ENCODE assay signal across 8 mouse cellular contexts in genomic region chr17:34029890-34030595, GRCm38 (mm10). TPM values are rescaled to one million over a fixed set of nuclear protein-coding genes. Genes with fewer than 3 reads are reported as not detected.
DNase-seq lines count a peak whose midpoint lies in the region; ATAC-seq and TF ChIP-seq lines count a peak whose summit lies in the region.

No protein-coding gene starts in this region.

- ATAC-seq in embryonic facial prominence, embryonic 15.5 days (ENCODE audit: insufficient number of reproducible peaks, low FRiP score, low TSS enrichment, low read depth) = no peak
- no peak for ATAC-seq in neural tube, embryonic 15.5 days (ENCODE audit: low FRiP score)

- peaks cover 23 to 42% of the 10 kb centered on the region in 2 experiments for H3K36me3 ChIP-seq in CH12.LX (replicated peaks in 1 of 2; ENCODE audit: control insufficient read depth in 1 of 2, insufficient read depth in 1 of 2, low read length in 1 of 2)
- peaks cover 29% of the 10 kb centered on the region for H3K36me3 ChIP-seq in embryonic facial prominence, embryonic 15.5 days
- peaks cover 22% of the 10 kb centered on the region for H3K36me3 ChIP-seq in neural tube, embryonic 15.5 days

- peaks cover 32% of the 10 kb centered on the region for H3K79me2 ChIP-seq in CH12.LX (replicated peaks; ENCODE audit: control insufficient read depth, extremely low read depth, insufficient read depth, poor library complexity, severe bottlenecking)

- H3K4me1 ChIP-seq in CH12.LX (ENCODE audit: control insufficient read depth in 1 of 2, insufficient read depth in 2 of 2) = peaks cover 35 to 68% of the 10 kb centered on the region in 2 experiments
- peaks cover 75% of the 10 kb centered on the region for H3K4me1 ChIP-seq in embryonic facial prominence, embryonic 15.5 days
- peaks cover 77% of the 10 kb centered on the region for H3K4me1 ChIP-seq in neural tube, embryonic 15.5 days

- no peak for DNase-seq in gastrocnemius, adult 2 months
- no peak for DNase-seq in gastrocnemius, postnatal 4 days (ENCODE audit: low spot score in 2 of 2)
- no peak for DNase-seq in CH12.LX (ENCODE audit: extremely low read depth)
- peak; percentile 10 for DNase-seq in kidney, postnatal 10 days
- DNase-seq in layer of hippocampus, adult 9-11 months = no peak
- DNase-seq in gastrocnemius, postnatal 36 days = no peak

- H3K4me2 ChIP-seq in CH12.LX (ENCODE audit: insufficient read depth, low read depth, poor library complexity, severe bottlenecking) = peak overlapping the region; percentile 73
- H3K4me2 ChIP-seq in embryonic facial prominence, embryonic 15.5 days (replicated peaks) = peak overlapping the region; percentile 94
- peak overlapping the region; percentile 98 for H3K4me2 ChIP-seq in neural tube, embryonic 15.5 days

- peak overlapping the region; percentile 78 for H3K4me3 ChIP-seq in gastrocnemius, adult 2 months
- peak overlapping the region; percentile 90 to 97 (median 94) for H3K4me3 ChIP-seq in CH12.LX (replicated peaks in 1 of 3; ENCODE audit: low read depth in 2 of 3, low read length in 2 of 3, poor library complexity in 1 of 3)
- peak overlapping the region; percentile 72 for H3K4me3 ChIP-seq in embryonic facial prominence, embryonic 15.5 days (replicated peaks)
- H3K4me3 ChIP-seq in neural tube, embryonic 15.5 days (replicated peaks) = peak overlapping the region; percentile 85

- no peak for TF ChIP-seq RAD21 in CH12.LX (IDR thresholded peaks at IDR 0.05; ENCODE audit: low read depth, low read length)

- TF ChIP-seq CTCF in gastrocnemius, adult 2 months (IDR thresholded peaks at IDR 0.05) = no peak
- no peak for TF ChIP-seq CTCF in CH12.LX (conservative IDR thresholded peaks at IDR 0.05 in 1 of 2, IDR thresholded peaks at IDR 0.05 in 1 of 2; ENCODE audit: low read depth in 2 of 2, low read length in 2 of 2)

- TF ChIP-seq POLR2A in CH12.LX (IDR thresholded peaks at IDR 0.05; ENCODE audit: low read depth, low read length) = no peak

- intact Hi-C loops in gastrocnemius, adult 2 months (cut with DNase I) = loop anchor here (5.0 kb wide), 1 partner anchor 92 kb away; the partner anchor contains the start of gene Brd2
- intact Hi-C loops in gastrocnemius, postnatal 36 days (cut with DNase I) = no loop called here

- H3K9me3 ChIP-seq in CH12.LX (replicated peaks; ENCODE audit: low read length) = no peaks in the 10 kb centered on the region
- H3K9me3 ChIP-seq in embryonic facial prominence, embryonic 15.5 days (replicated peaks) = no peaks in the 10 kb centered on the region
- no peaks in the 10 kb centered on the region for H3K9me3 ChIP-seq in neural tube, embryonic 15.5 days (replicated peaks)

- no peaks in the 10 kb centered on the region for H3K27me3 ChIP-seq in CH12.LX (replicated peaks)
- H3K27me3 ChIP-seq in embryonic facial prominence, embryonic 15.5 days = no peaks in the 10 kb centered on the region
- no peaks in the 10 kb centered on the region for H3K27me3 ChIP-seq in neural tube, embryonic 15.5 days (replicated peaks)

- TF ChIP-seq EP300 in CH12.LX (IDR thresholded peaks at IDR 0.05; ENCODE audit: low read length) = no peak

- peak overlapping the region; percentile 100 for H3K27ac ChIP-seq in gastrocnemius, adult 2 months
- no peak overlapping the region for H3K27ac ChIP-seq in CH12.LX (ENCODE audit: insufficient read depth, low read depth)
- 0 out of 2 replicates have a peak overlapping the region, but pooled peaks have one; percentile 98 for H3K27ac ChIP-seq in embryonic facial prominence, embryonic 15.5 days (replicated peaks)
- peak overlapping the region; percentile 100 for H3K27ac ChIP-seq in neural tube, embryonic 15.5 days (replicated peaks)

- H3K9ac ChIP-seq in CH12.LX (ENCODE audit: insufficient read depth, low read depth) = peak overlapping the region; percentile 93
- peak overlapping the region; percentile 97 for H3K9ac ChIP-seq in embryonic facial prominence, embryonic 15.5 days
- peak overlapping the region; percentile 93 for H3K9ac ChIP-seq in neural tube, embryonic 15.5 days (replicated peaks)

- dilution Hi-C loops in CH12.LX (cut with MboI; ENCODE audit: extremely low pct_ligation_motif_present, extremely low pct_unique_long_range_greater_than_20kb, low sequenced_read_pairs) = no loop called here

- WGBS in embryonic facial prominence, embryonic 15.5 days = 69% methylated on average over 21 of the region's 21 CpGs
- 72% methylated on average over 21 of the region's 21 CpGs for WGBS in neural tube, embryonic 15.5 days

- in situ Hi-C loops in CH12.LX (cut with MboI; ENCODE audit: low pct_ligation_motif_present, low pct_unique_long_range_greater_than_20kb, low sequenced_read_pairs) = no loop called here

TF ChIP-seq in CH12.LX, 34 proteins besides CTCF, POLR2A, EP300 and RAD21:
- TF ChIP-seq CHD2 (IDR thresholded peaks at IDR 0.05; ENCODE audit: low read length) = no peak

RNA-seq across cellular contexts. Expression of gene Slc39a7, which starts 1.4 kb away (rescaled TPM):
- total RNA-seq in gastrocnemius, adult 2 months (2021) = 10 to 100 TPM; 44.6 to 49.5 TPM
- 100 to 1,000 TPM in 1 of 2 experiments, 10 to 100 TPM in 1; 98.5 to 107 TPM for total RNA-seq in gastrocnemius, postnatal 4 days (2021)
- total RNA-seq in CH12.LX (2012; rRNA removed) (116 and 160 TPM in 2 replicates), CH12.LX (2014; rRNA removed) (96.8 and 97.2 TPM in 2 replicates)
- polyA plus RNA-seq in CH12.LX (2012; ENCODE audit: insufficient read length, low read depth) = 105 and 108 TPM in 2 replicates
- polyA plus RNA-seq in embryonic facial prominence, embryonic 15.5 days (2015; fragmentation: Nextera tagmentation; extraction: Ambion mirVana) = 229 and 234 TPM in 2 replicates
- polyA plus RNA-seq in neural tube, embryonic 15.5 days (2015; fragmentation: Nextera tagmentation; extraction: Ambion mirVana) = 167 and 170 TPM in 2 replicates
- 10 to 100 TPM; 40.8 to 45.2 TPM for total RNA-seq in gastrocnemius, postnatal 36 days (2021)

RNA-seq across cellular contexts. Expression of gene Rxrb, which starts 1.6 kb away (rescaled TPM):
- total RNA-seq in gastrocnemius, adult 2 months (2021) = 10 to 100 TPM; 40.5 to 41.7 TPM
- 10 to 100 TPM; 43.6 to 49.4 TPM for total RNA-seq in gastrocnemius, postnatal 4 days (2021)
- total RNA-seq in CH12.LX (2012; rRNA removed) (42.7 and 47.7 TPM in 2 replicates), CH12.LX (2014; rRNA removed) (27.0 and 27.4 TPM in 2 replicates)
- 36.9 and 41.4 TPM in 2 replicates for polyA plus RNA-seq in CH12.LX (2012; ENCODE audit: insufficient read length, low read depth)
- 53.0 and 54.6 TPM in 2 replicates for polyA plus RNA-seq in embryonic facial prominence, embryonic 15.5 days (2015; fragmentation: Nextera tagmentation; extraction: Ambion mirVana)
- 54.4 and 57.7 TPM in 2 replicates for polyA plus RNA-seq in neural tube, embryonic 15.5 days (2015; fragmentation: Nextera tagmentation; extraction: Ambion mirVana)
- total RNA-seq in gastrocnemius, postnatal 36 days (2021) = 10 to 100 TPM; 34.5 to 35.3 TPM

RNA-seq across cellular contexts. Expression of gene H2-Ke6, which starts 2.2 kb away (rescaled TPM):
- 10 to 100 TPM; 69.9 to 82.3 TPM for total RNA-seq in gastrocnemius, adult 2 months (2021)
- 10 to 100 TPM; 60.4 to 61.7 TPM for total RNA-seq in gastrocnemius, postnatal 4 days (2021)
- total RNA-seq in CH12.LX (2012; rRNA removed) = 44.8 and 47.1 TPM in 2 replicates
- 20.4 and 20.8 TPM in 2 replicates for total RNA-seq in CH12.LX (2014; rRNA removed)
- 31.7 and 34.5 TPM in 2 replicates for polyA plus RNA-seq in CH12.LX (2012; ENCODE audit: insufficient read length, low read depth)
- 54.1 and 57.4 TPM in 2 replicates for polyA plus RNA-seq in embryonic facial prominence, embryonic 15.5 days (2015; fragmentation: Nextera tagmentation; extraction: Ambion mirVana)
- 68.4 and 71.4 TPM in 2 replicates for polyA plus RNA-seq in neural tube, embryonic 15.5 days (2015; fragmentation: Nextera tagmentation; extraction: Ambion mirVana)
- total RNA-seq in gastrocnemius, postnatal 36 days (2021) = 10 to 100 TPM; 55.5 to 64.2 TPM

RNA-seq across cellular contexts. Expression of gene Ring1, which starts 5.6 kb away (rescaled TPM):
- total RNA-seq in gastrocnemius, adult 2 months (2021) = 10 to 100 TPM; 11.6 to 12.8 TPM
- total RNA-seq in gastrocnemius, postnatal 4 days (2021) = 10 to 100 TPM; 19.3 to 20.9 TPM
- total RNA-seq in CH12.LX (2012; rRNA removed) (8.6 and 11.9 TPM in 2 replicates), CH12.LX (2014; rRNA removed) (11.5 and 13.7 TPM in 2 replicates)
- polyA plus RNA-seq in CH12.LX (2012; ENCODE audit: insufficient read length, low read depth) = 18.0 and 23.1 TPM in 2 replicates
- 26.0 and 26.9 TPM in 2 replicates for polyA plus RNA-seq in embryonic facial prominence, embryonic 15.5 days (2015; fragmentation: Nextera tagmentation; extraction: Ambion mirVana)
- polyA plus RNA-seq in neural tube, embryonic 15.5 days (2015; fragmentation: Nextera tagmentation; extraction: Ambion mirVana) = 21.9 and 24.4 TPM in 2 replicates
- total RNA-seq in gastrocnemius, postnatal 36 days (2021) = 10 to 100 TPM; 11.7 to 12.4 TPM

RNA-seq across cellular contexts. Expression of gene Col11a2, which starts 9.2 kb away (rescaled TPM):
- total RNA-seq in gastrocnemius, adult 2 months (2021) = 1 to 10 TPM; 3.0 to 9.6 TPM
- total RNA-seq in gastrocnemius, postnatal 4 days (2021) = 10 to 100 TPM; 45.4 to 77.3 TPM
- total RNA-seq in CH12.LX (2012; rRNA removed) = 6.0 and 7.6 TPM in 2 replicates
- 3.0 and 4.5 TPM in 2 replicates for total RNA-seq in CH12.LX (2014; rRNA removed)
- polyA plus RNA-seq in CH12.LX (2012; ENCODE audit: insufficient read length, low read depth) = 5.8 and 7.2 TPM in 2 replicates
- polyA plus RNA-seq in embryonic facial prominence, embryonic 15.5 days (2015; fragmentation: Nextera tagmentation; extraction: Ambion mirVana) = 53.2 and 64.3 TPM in 2 replicates
- polyA plus RNA-seq in neural tube, embryonic 15.5 days (2015; fragmentation: Nextera tagmentation; extraction: Ambion mirVana) = 8.3 and 9.4 TPM in 2 replicates
- total RNA-seq in gastrocnemius, postnatal 36 days (2021) = 1 to 10 TPM; 9.3 to 9.6 TPM
